Mouse (Mus musculus) gastrocnemius, postnatal 4 days (tissue): ENCODE measurements around the gene Rnf167. TPM values are rescaled to one million over a fixed set of nuclear protein-coding genes. Genes with fewer than 3 reads are reported as not detected.

Experiments
- DNase-seq, 2 experiments: peaks; one replicate each; pipeline ENCODE4 v3.0.0; 2021 to 2022; ENCODE audit warnings: low spot score in 2 of 2, mixed read lengths in 2 of 2
- total RNA-seq, 2 experiments: library from RNA; stranded (reverse); gene quantifications; 2 replicates each; pipeline ENCODE4 v1.2.3; 2021

The Rnf167 gene
- total RNA-seq, 2 experiments from 2014 or later = 43.5 to 44.0 TPM

- DNase-seq = no peak
These were observed 11.4 kb upstream of the Rnf167 start for GRCm38 (mm10) chr11:70635601-70636000.

DNA sequence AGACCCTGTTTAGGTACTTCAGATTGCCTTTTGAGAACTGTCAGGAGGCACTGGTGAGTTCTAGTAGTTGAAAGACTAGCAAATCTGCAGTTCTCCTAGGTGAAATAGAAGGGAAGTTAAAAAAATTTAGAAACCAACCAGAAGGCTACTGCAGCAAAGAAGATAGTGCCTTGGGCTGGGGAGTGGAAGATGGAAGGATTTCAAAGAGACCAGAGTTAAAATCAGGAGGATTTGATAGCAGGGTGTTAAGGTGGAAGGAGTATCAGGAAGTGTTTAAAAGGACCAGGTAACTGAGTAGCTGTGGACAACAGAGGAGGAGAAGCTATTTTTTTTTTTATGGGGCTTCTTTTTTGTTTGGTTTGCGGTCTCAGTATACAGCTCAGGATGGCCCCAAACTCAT is 9.3 kb upstream of the Rnf167 start:
- DNase-seq = no peak

- DNase-seq = no peak
These were observed 8.7 kb upstream of the Rnf167 start for GRCm38 (mm10) chr11:70638293-70638692.

GRCm38 (mm10) chr11:70638714-70639278 is 8.2 kb upstream of the Rnf167 start, which contains the start of gene Gp1ba:
Gp1ba (plus strand) TSS chr11:70639122.
- no peak for DNase-seq

- no peak for DNase-seq
These were observed 7.1 kb upstream of the Rnf167 start for GRCm38 (mm10) chr11:70639976-70640375.

DNA sequence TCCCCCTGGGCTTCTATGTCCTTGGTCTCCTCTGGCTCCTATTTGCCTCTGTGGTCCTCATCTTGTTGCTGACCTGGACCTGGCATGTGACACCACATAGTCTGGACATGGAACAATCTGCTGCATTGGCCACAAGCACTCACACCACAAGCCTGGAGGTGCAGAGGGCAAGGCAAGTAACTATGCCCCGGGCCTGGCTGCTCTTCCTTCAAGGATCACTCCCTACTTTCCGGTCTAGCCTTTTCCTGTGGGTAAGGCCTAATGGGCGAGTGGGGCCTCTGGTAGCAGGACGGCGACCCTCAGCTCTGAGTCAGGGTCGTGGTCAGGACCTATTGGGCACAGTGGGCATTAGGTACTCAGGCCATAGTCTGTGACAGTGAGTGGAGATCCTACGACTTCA is 5.8 kb upstream of the Rnf167 start:
- DNase-seq = no peak

DNA sequence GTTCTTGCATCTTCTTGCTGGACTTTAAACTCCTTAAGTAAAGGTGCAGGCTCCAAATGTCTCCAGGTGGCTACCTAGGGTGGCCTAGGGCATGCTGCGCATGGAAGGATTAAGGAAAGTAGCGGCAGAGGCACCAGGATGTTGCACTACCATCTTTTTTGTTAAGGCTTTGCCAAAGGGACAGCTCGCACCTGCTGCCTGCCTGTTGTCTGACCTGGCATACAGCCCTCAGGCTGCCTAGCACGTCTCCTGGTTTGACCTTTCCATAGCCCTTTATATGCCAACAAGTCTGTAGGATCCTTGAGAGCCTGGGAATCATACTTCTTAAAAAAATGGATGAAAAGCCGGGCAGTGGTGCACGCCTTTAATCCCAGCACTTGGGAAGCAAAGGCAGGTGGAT is 4.0 kb upstream of the Rnf167 start:
- no peak for DNase-seq

GRCm38 (mm10) chr11:70644564-70645103 is 2.4 kb upstream of the Rnf167 start:
- DNase-seq = no peak

- no peak for DNase-seq
These were observed 1.4 kb upstream of the Rnf167 start for GRCm38 (mm10) chr11:70645461-70646258.

- no peak for DNase-seq
These were observed 828 bp upstream of the Rnf167 start for GRCm38 (mm10) chr11:70646259-70646555.

- DNase-seq = peak in 1 of 2 experiments; percentile 42
These were observed 833 bp downstream of the Rnf167 start for GRCm38 (mm10) chr11:70647716-70648420.

DNA sequence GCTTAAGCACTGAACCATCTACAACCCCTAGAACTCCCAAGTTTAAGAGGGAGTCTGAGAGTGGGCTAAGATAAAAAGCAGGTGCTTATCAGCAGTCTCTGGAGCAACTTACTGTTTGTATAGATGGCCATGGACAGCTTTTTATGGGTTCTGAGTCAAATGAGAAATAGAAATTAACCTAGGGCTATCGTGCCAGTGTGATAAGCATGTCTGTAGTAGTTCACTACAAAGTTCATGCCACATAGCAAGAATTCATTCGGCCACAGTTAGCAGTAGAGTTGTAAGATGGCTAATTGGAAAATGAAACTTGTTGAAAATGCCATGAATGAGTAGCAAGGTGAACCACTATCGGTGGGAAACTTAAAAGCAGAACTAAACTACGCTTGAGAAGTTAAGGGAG is 1.5 kb downstream of the Rnf167 start:
- DNase-seq = no peak

GRCm38 (mm10) chr11:70649185-70649734 is 2.2 kb downstream of the Rnf167 start:
- DNase-seq = no peak

DNA sequence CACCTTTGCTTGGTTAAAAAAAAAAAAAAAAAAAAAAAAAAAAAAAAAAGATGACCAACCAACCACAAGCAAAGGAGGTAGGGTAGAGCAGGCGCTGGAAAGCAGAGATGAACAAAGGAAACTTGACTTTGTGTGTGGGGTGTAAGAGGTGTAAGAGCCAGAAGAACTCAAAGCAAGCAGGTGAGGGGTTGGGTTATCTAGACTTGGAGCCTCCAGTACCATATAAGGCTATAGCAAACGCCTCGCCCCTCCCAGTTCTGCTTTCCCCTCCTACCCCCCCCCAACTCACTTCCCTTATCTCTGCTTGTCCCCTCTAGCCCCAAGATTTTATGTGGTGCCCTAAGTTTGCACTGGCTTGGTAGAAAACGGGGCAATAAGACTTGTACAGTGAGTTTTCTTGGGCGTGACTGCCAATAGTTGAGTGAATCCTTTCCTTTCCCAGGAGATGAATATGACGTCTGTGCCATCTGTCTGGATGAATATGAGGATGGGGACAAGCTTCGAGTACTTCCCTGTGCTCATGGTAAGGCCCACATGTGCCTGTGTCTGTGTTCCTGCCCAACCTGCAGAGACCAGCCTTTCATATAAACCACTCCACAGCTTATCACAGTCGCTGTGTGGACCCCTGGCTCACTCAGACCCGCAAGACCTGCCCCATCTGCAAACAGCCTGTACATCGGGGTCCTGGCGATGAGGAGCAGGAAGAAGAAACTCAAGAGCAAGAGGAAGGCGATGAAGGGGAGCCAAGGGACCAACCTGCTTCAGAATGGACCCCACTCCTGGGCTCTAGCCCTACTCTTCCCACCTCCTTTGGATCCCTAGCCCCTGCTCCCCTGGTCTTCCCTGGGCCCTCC is 3.5 kb downstream of the Rnf167 start:
- DNase-seq = no peak

DNA sequence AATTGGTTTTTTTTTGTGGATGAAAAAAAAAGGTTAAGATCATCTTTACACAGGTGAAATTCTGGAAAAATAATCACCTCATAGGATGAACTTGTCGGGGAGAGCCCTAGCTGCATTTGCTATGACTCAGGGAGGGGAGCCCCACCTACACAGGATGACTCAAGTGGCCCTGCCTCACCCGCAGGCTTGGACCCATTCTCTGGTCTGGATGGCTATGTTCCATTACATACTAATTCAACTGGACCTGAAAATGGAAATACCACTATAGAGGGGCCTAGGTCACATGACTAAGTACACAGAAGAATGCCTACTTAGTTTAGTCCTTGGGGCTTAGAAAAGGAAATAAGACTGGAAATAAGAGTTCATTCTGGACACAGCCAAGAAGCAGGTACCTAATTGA is 4.4 kb downstream of the Rnf167 start:
- no peak for DNase-seq

DNA sequence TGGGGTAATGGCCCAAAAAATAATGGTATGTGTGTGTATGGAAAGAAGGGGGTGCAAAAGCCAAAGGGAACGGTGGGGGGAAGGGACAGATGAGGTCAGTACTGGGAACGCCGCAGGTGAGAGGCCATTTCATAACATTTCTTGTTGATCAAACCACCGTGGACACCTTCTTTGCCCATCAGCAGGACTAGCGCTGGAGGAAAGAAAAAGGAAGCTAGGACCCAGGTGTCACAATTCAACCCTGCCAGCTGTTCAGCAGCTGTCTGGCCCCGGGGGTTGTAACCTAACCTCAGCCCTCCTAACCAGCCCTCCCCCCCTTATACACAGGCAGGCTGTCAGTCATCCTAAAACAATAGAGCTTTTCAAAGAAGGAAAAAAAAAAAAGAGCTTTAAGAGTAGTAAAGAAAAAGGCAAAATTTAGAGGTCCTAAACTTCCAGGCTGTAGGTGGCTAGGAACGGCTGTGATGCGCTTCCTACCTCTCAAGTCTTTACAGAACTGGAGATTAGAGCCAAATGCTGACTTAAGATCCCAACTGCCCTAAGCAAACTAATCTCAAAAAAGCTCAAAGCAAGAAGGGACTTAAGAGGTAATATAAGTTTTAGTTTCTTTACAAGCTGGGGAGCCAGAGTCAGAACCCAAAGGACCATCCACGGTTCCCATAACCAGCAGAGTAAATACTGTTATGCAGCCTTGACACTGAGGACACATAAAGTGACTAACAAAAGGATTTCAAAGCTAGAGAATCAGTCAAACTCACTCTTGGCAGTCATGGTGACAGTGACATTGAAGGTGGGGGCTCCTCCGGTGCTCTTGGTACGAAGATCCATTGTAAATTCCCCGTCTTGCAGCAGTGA is 5.2 kb downstream of the Rnf167 start:
- no peak for DNase-seq

DNA sequence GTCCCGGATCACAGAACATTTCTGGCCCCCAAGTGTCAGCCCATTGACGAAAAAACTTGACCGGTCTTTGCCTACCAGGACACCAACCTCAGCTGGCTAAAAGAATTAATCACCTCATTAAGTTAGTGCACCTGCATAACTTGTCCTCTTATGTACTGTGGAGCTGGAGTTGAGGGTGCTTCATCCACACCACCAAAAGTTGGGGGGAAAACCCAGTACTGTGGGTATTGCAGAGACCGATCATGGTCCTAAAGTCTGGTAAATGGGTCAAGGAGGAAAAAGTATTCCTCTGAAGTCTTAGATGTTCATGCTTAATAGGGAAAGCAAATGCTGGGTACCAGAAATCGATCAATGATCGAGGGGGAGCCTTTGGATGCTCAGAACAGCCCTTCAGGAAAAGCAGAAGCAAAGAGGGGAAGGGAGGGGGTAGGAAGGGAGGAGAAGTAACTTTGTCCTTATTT is 5.9 kb downstream of the Rnf167 start:
- DNase-seq = no peak

DNA sequence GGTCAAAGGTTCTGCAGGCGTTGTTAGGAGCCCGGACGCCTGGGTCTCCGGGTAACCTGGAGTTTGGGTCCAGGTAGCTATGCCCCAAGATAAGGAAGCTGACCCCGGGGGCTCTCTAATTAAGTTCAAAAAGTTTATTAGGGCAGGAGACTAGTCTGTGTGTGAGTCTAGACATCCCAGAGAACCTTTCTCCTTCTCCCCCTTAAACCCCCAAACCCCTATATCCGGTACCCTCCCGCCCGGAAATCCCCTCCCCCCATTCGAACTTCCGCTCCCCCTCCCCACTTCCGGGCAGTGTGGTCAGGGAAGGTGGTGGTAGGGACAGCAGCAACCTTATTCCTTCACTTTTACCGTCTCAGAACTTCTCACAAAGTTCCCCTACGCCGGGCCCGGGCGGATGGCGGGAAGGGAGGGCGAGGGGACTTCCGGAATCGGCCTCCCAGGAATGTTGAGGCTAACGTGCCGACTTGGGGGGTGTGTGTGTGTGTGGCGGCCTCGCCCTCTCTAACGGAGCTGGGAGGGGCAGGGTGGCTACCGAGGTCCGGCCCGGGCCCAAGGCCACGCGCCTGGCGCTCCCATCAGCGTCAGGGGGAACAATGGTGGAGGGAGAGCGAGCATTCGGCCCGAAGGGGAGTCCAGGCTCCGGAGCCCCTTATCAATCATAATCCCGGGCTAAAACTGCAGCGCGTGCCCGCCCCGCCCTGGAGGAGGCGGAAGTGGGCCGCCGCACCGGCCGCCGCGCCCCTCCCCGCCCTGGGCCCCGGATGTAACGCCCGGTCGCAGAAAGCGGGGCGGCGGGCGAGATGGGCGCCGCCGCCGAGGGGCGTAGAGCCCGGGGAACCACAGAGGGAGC is 6.5 kb downstream of the Rnf167 start:
- peak; percentile 61 to 76 for DNase-seq
